Mouse (Mus musculus): ENCODE results near the gene Chst14.

The Chst14 gene

DNA sequence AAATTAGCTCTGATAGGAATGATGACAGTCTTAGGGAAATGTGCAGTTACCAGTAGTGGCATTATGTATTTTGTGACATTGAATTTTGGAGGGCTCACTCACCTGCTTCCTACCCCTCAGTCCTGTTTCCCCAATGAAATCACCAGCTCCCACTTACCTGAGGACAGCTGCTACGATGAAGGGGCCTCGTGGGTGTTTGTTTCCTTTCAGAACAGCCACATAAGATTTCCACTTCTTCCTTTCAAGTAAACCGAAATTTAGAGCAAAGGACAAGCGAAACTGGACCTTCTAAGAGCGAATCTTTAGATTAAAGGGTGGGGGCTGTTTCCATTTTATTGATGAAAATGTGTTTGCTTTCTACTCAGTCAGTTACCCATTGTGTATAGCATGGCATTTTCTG, 45.8 kb downstream of the Chst14 start:
- no peak for DNase-seq

DNA sequence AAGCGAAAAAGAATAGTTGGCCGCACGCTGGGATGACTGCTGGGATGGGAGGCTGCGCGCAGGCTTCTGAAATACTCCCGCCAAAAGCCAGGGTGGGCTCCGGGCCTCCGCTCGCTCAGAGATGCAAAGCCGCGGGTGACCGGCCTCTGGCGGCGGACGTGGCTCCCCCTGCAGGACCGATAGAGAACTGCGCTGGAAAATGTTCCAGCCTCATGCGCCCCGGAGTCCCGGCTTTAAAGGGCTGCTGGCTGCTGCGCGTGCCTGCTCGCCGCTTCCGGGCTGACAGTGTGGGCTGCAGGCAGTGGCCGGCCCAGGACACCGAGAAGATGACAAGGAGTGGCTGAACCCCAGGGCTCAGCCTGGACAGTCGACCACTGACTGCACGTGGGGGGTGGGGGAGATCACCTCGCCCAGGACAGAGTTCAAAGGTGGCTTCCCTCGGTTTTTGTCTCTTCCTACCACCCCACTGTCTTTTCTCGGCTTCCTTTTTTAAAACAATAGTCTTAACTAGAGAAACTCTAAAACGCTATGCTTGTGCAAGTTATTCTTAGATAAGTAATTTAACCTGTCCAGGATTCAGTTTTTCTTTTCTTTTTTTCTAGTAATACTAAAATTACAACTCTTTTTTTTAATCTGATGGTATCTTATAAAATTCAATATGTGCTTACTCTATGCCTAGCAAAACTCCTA, 46.5 kb downstream of the Chst14 start:
- DNase-seq = peak; percentile 82 to 83

DNA sequence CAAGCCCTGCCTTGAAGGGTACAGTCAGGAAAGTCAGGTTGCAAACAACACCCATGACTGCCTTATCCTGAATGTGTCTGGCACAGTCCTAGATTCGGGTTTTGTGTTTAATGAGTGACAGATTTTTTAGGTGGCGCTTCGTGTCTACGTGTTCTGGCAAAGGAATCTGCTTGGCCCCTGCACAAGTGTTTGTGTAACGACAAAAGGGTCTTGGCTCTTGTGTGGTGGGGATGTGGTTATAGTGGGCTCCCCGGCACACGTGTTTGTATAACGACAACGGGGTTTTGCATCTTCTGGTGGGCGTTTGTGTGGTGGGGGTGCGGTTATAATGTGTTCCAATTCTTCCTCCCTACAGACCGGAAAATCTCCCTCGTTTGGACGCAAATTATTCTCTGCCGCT, 49.6 kb downstream of the Chst14 start:
- no peak for DNase-seq

DNA sequence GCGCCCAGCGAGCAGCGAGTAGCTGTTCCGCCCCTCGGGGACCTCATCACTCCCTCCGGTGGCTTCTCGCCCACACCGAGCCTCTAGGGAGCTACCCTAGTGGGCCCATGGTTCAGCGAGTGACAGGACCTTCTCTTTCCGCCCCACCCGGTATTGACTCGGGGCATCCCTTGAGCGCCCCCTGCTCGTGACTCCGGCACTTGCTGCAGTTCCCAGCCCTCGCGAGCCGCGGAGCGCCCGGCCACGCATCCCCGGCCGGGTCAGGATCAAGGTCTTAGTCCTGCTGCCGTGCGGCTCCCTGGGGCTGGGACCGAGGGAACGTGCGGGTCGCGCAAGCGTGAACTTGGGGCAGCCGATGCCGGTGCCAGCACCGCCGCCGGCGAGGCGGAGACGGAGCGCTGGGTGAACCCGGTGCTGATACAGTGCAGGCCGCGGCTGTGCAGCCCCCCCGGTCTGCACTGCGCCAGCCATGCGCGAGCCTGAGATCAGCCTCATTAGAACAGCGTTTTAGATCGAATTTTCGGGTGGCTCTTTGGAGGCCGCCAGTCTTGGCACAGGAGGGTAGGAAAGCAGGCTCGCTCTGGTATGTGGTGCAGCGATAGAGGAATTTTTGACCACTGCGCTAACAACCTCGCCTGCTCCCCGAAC, 50.1 kb downstream of the Chst14 start:
- DNase-seq = peak; percentile 87 to 91

DNA sequence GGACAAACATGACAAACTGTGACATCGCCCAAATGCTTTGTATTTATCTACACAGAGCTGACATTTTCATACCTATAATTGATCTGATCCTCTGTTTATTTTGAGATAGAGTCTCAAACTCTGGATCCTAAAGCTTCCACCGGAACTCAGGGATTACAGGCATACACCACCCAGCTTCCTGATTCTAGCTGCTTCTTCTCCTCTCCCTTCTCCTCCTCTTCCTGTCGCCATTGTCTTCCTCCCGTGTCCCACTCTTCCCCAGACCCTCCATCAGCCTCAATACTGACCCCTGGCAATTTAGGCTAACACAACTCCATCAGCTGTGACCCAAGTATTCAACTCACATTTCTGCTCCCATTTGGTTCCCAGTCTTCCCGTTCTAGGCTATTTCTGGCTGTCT, 50.6 kb downstream of the Chst14 start:
- no peak for DNase-seq

DNA sequence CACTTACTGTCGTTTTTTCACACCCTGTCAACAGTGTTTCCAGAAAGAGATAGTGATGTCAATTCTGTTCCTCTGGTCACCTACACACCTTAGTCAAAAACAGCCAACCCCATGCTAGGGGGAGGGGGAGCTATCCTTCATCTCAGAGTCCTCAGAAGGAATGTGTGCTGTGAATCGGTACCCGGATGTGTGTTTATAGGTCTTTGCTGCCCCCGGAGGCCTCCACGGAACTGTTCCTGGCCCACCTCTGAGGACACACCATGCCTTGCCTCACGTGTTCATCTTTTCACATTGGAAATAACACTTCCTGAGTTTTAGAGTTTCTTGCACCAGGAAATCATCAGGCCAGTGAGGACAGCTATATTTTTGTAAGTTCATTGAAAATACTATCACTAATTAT, 51.8 kb downstream of the Chst14 start:
- no peak for DNase-seq
